Mouse (Mus musculus): ENCODE data around the gene Dnmt1. TPM values are rescaled to one million over a fixed set of nuclear protein-coding genes. Genes with fewer than 3 reads are reported as not detected.

The Dnmt1 gene
- total and polyA plus RNA-seq, 2 experiments from 2014 or later: 39.9 to 101 TPM

- H3K27me3 ChIP-seq (ENCODE audit: insufficient read depth, low read length): no peaks in the 10 kb centered on the region
- ATAC-seq (peak; percentile 93), DNase-seq (peak; percentile 92)
- peak; percentile 96 for TF ChIP-seq CTCF (IDR thresholded peaks at IDR 0.05; ENCODE audit: low read depth)
- H3K27ac ChIP-seq (ENCODE audit: low read depth, low read length): peak within 1 kb of the TSS; percentile 77
- H3K4me2 ChIP-seq (ENCODE audit: low read depth): peak within 1 kb of the TSS; percentile 97
- H3K4me1 ChIP-seq (ENCODE audit: insufficient read depth): peaks cover 8% of the 10 kb centered on the region; the same call in 1 of the 2 replicates
- peak within 1 kb of the TSS; percentile 82 for H3K9ac ChIP-seq
- H3K4me3 ChIP-seq (ENCODE audit: low read depth, low read length): peak within 1 kb of the TSS; percentile 93
- 4% methylated on average over 34 of the region's 34 CpGs for WGBS
- no peaks in the 10 kb centered on the region for H3K9me3 ChIP-seq (ENCODE audit: low read length)
- H3K36me3 ChIP-seq (ENCODE audit: insufficient read depth): peaks cover 28% of the 10 kb centered on the region
These were observed 61.1 kb downstream of the Dnmt1 start, which contains the start of gene Eif3g for GRCm38 (mm10) chr9:20898511-20899073. TSS of gene Eif3g (minus strand) at chr9:20898623.

- no peak for TF ChIP-seq CTCF (IDR thresholded peaks at IDR 0.05; ENCODE audit: low read depth)
- H3K27me3 ChIP-seq (ENCODE audit: insufficient read depth, low read length): no peaks in the 10 kb centered on the region
- H3K4me2 ChIP-seq (ENCODE audit: low read depth): peak overlapping the region; percentile 97
- H3K9ac ChIP-seq: peak overlapping the region; percentile 82
- H3K36me3 ChIP-seq (ENCODE audit: insufficient read depth): peaks cover 34% of the 10 kb centered on the region
- peaks cover 8% of the 10 kb centered on the region; the same call in 1 of the 2 replicates for H3K4me1 ChIP-seq (ENCODE audit: insufficient read depth)
- ATAC-seq (peak; percentile 55), DNase-seq (no peak)
- peak overlapping the region; percentile 93 for H3K4me3 ChIP-seq (ENCODE audit: low read depth, low read length)
- WGBS: 10% methylated on average over 25 of the region's 39 CpGs
- H3K27ac ChIP-seq (ENCODE audit: low read depth, low read length): peak overlapping the region; percentile 77
- no peaks in the 10 kb centered on the region for H3K9me3 ChIP-seq (ENCODE audit: low read length)
These were observed 61.8 kb downstream of the Dnmt1 start for GRCm38 (mm10) chr9:20897736-20898510.

GRCm38 (mm10) chr9:20895382-20895781, 64.3 kb downstream of the Dnmt1 start:
- Histone ChIP-seq H3K27me3 (ENCODE audit: insufficient read depth, low read length) (no peaks in the 10 kb centered on the region), H3K4me2 (ENCODE audit: low read depth) (no peak overlapping the region), H3K4me1 (ENCODE audit: insufficient read depth) (peaks cover 8% of the 10 kb centered on the region; the same call in 1 of the 2 replicates), H3K36me3 (ENCODE audit: insufficient read depth) (peaks cover 60% of the 10 kb centered on the region), H3K4me3 (ENCODE audit: low read depth, low read length) (no peak overlapping the region), H3K9me3 (ENCODE audit: low read length) (no peaks in the 10 kb centered on the region), H3K9ac (no peak overlapping the region), H3K27ac (ENCODE audit: low read depth, low read length) (no peak overlapping the region)
- 95% methylated on average over 9 of the region's 9 CpGs for WGBS
- ATAC-seq: no peak
- no peak for DNase-seq
- no peak for TF ChIP-seq CTCF (IDR thresholded peaks at IDR 0.05; ENCODE audit: low read depth)

- Histone ChIP-seq H3K9me3 (ENCODE audit: low read length) (no peaks in the 10 kb centered on the region), H3K36me3 (ENCODE audit: insufficient read depth) (peaks cover 67% of the 10 kb centered on the region), H3K4me3 (ENCODE audit: low read depth, low read length) (no peak overlapping the region), H3K4me1 (ENCODE audit: insufficient read depth) (peaks cover 8% of the 10 kb centered on the region; the same call in 1 of the 2 replicates), H3K9ac (no peak overlapping the region), H3K4me2 (ENCODE audit: low read depth) (no peak overlapping the region), H3K27me3 (ENCODE audit: insufficient read depth, low read length) (no peaks in the 10 kb centered on the region), H3K27ac (ENCODE audit: low read depth, low read length) (no peak overlapping the region)
- WGBS: 87% methylated on average over 15 of the region's 15 CpGs
- DNase-seq (no peak), ATAC-seq (no peak)
- no peak for TF ChIP-seq CTCF (IDR thresholded peaks at IDR 0.05; ENCODE audit: low read depth)
These were observed 65.1 kb downstream of the Dnmt1 start for GRCm38 (mm10) chr9:20894629-20895028.

- no peak for ATAC-seq
- no peak for DNase-seq
- 89% methylated on average over 13 of the region's 13 CpGs for WGBS
- no peak overlapping the region for H3K27ac ChIP-seq (ENCODE audit: low read depth, low read length)
- no peak for TF ChIP-seq CTCF (IDR thresholded peaks at IDR 0.05; ENCODE audit: low read depth)
- no peaks in the 10 kb centered on the region for H3K9me3 ChIP-seq (ENCODE audit: low read length)
- no peak overlapping the region for H3K4me2 ChIP-seq (ENCODE audit: low read depth)
- no peak overlapping the region for H3K9ac ChIP-seq
- H3K4me3 ChIP-seq (ENCODE audit: low read depth, low read length): no peak overlapping the region
- H3K36me3 ChIP-seq (ENCODE audit: insufficient read depth): peaks cover 72% of the 10 kb centered on the region
- no peaks in the 10 kb centered on the region for H3K27me3 ChIP-seq (ENCODE audit: insufficient read depth, low read length)
- H3K4me1 ChIP-seq (ENCODE audit: insufficient read depth): peaks cover 9% of the 10 kb centered on the region; the same call in 1 of the 2 replicates
These were observed 65.9 kb downstream of the Dnmt1 start for GRCm38 (mm10) chr9:20893590-20894343.

GRCm38 (mm10) chr9:20893069-20893468, 66.6 kb downstream of the Dnmt1 start:
- DNase-seq: no peak
- H3K4me1 ChIP-seq (ENCODE audit: insufficient read depth): peaks cover 12% of the 10 kb centered on the region; the same call in 1 of the 2 replicates
- 59% methylated on average over 5 of the region's 5 CpGs for WGBS
- H3K4me2 ChIP-seq (ENCODE audit: low read depth): no peak overlapping the region
- H3K4me3 ChIP-seq (ENCODE audit: low read depth, low read length): no peak overlapping the region
- peaks cover 72% of the 10 kb centered on the region for H3K36me3 ChIP-seq (ENCODE audit: insufficient read depth)
- TF ChIP-seq CTCF (IDR thresholded peaks at IDR 0.05; ENCODE audit: low read depth): no peak
- ATAC-seq: no peak
- no peak overlapping the region for H3K27ac ChIP-seq (ENCODE audit: low read depth, low read length)
- no peaks in the 10 kb centered on the region for H3K9me3 ChIP-seq (ENCODE audit: low read length)
- no peak overlapping the region for H3K9ac ChIP-seq
- no peaks in the 10 kb centered on the region for H3K27me3 ChIP-seq (ENCODE audit: insufficient read depth, low read length)

Measured in forebrain, postnatal 0 days (tissue).